Mouse (Mus musculus): ENCODE data around the gene Spty2d1.

GRCm38 (mm10) chr7:46986646-46987045, 21.6 kb downstream of the Spty2d1 start:
- no peak for TF ChIP-seq CTCF (IDR thresholded peaks at IDR 0.05; ENCODE audit: low read depth)
- no peak for TF ChIP-seq EP300 (IDR thresholded peaks at IDR 0.05; ENCODE audit: low read depth)
